8 mouse cellular contexts compared by ENCODE assay signal in genomic region chr15:102673548-102673947, GRCm38 (mm10). TPM values are rescaled to one million over a fixed set of nuclear protein-coding genes. Genes with fewer than 3 reads are reported as not detected.
DNase-seq lines count a peak whose midpoint lies in the region; ATAC-seq and TF ChIP-seq lines count a peak whose summit lies in the region.

No protein-coding gene starts in this region.

- peak overlapping the region; percentile 89 for H3K4me2 ChIP-seq in intestine, postnatal 0 days (replicated peaks; ENCODE audit: low read depth)
- peak overlapping the region; percentile 75 for H3K4me2 ChIP-seq in midbrain, embryonic 11.5 days

- H3K4me1 ChIP-seq in embryonic facial prominence, embryonic 10.5 days: peaks cover 45% of the 10 kb centered on the region
- no peaks in the 10 kb centered on the region for H3K4me1 ChIP-seq in intestine, postnatal 0 days (replicated peaks; ENCODE audit: control insufficient read depth, insufficient read depth, low read length)
- peaks cover 22% of the 10 kb centered on the region for H3K4me1 ChIP-seq in midbrain, embryonic 11.5 days (ENCODE audit: control insufficient read depth, insufficient read depth, low read length)

- no peak for TF ChIP-seq CTCF in intestine, postnatal 0 days (IDR thresholded peaks at IDR 0.05; ENCODE audit: low read depth)

- no peaks in the 10 kb centered on the region for H3K27me3 ChIP-seq in embryonic facial prominence, embryonic 10.5 days (replicated peaks; ENCODE audit: low read depth, poor library complexity, severe bottlenecking)
- H3K27me3 ChIP-seq in intestine, postnatal 0 days (replicated peaks; ENCODE audit: control insufficient read depth, insufficient read depth, low read length): no peaks in the 10 kb centered on the region
- H3K27me3 ChIP-seq in midbrain, embryonic 11.5 days (ENCODE audit: control insufficient read depth, insufficient read depth, low read length): no peaks in the 10 kb centered on the region

- ATAC-seq in intestine, postnatal 0 days: peak; percentile 27; the same call in 1 of the 2 replicates
- peak; percentile 59 for ATAC-seq in midbrain, embryonic 11.5 days (ENCODE audit: low FRiP score)

- DNase-seq in adrenal gland, postnatal 25 days: peak; percentile 31
- DNase-seq in embryonic facial prominence, embryonic 10.5 days (ENCODE audit: low spot score): peak; percentile 77
- peak; percentile 73 to 87 for DNase-seq in heart, adult 18-20 months
- DNase-seq in left cerebral cortex, postnatal 4 days: peak; percentile 19
- DNase-seq in midbrain, embryonic 11.5 days (ENCODE audit: low spot score, missing footprints): peak; percentile 93
- peak; percentile 90 for DNase-seq in telencephalon, adult 2 months (ENCODE audit: low read depth, low spot score)
- no peak for DNase-seq in c-Kit-positive CD71-positive TER-119-positive erythroid progenitor cells, embryonic 14.5 days (ENCODE audit: low spot score)

- intact Hi-C loops in left cerebral cortex, postnatal 4 days (cut with DNase I): loop anchor here (5.0 kb wide), 1 partner anchor 46 kb away; the partner anchor contains the start of genes Atf7 and Gm28047

- peak overlapping the region; percentile 99 for H3K27ac ChIP-seq in embryonic facial prominence, embryonic 10.5 days (replicated peaks)
- 0 out of 2 replicates have a peak overlapping the region, but pooled peaks have one; percentile 35 for H3K27ac ChIP-seq in intestine, postnatal 0 days (ENCODE audit: low read depth, low read length)
- H3K27ac ChIP-seq in midbrain, embryonic 11.5 days (ENCODE audit: low read depth, low read length): peak overlapping the region; percentile 96

- 6% methylated on average over 10 of the region's 10 CpGs for WGBS in embryonic facial prominence, embryonic 10.5 days
- WGBS in intestine, postnatal 0 days: 10% methylated on average over 10 of the region's 10 CpGs
- WGBS in midbrain, embryonic 11.5 days: 2% methylated on average over 10 of the region's 10 CpGs

- H3K4me3 ChIP-seq in embryonic facial prominence, embryonic 10.5 days: peak overlapping the region; percentile 73
- H3K4me3 ChIP-seq in intestine, postnatal 0 days (ENCODE audit: low read depth, low read length): peak overlapping the region; percentile 9; the same call in 1 of the 2 replicates
- peak overlapping the region; percentile 5; the same call in 1 of the 2 replicates for H3K4me3 ChIP-seq in midbrain, embryonic 11.5 days (ENCODE audit: low read depth, low read length)

- H3K9me3 ChIP-seq in embryonic facial prominence, embryonic 10.5 days: no peaks in the 10 kb centered on the region
- no peaks in the 10 kb centered on the region for H3K9me3 ChIP-seq in intestine, postnatal 0 days (ENCODE audit: control insufficient read depth)
- no peaks in the 10 kb centered on the region for H3K9me3 ChIP-seq in midbrain, embryonic 11.5 days (ENCODE audit: control insufficient read depth, low read length)

- H3K9ac ChIP-seq in intestine, postnatal 0 days (ENCODE audit: low read depth, low read length): no peak overlapping the region
- peak overlapping the region; percentile 89; the same call in 1 of the 2 replicates for H3K9ac ChIP-seq in midbrain, embryonic 11.5 days (ENCODE audit: low read length)

- H3K36me3 ChIP-seq in embryonic facial prominence, embryonic 10.5 days (replicated peaks): peaks cover 11% of the 10 kb centered on the region
- no peaks in the 10 kb centered on the region for H3K36me3 ChIP-seq in intestine, postnatal 0 days (ENCODE audit: control insufficient read depth, insufficient read depth)
- H3K36me3 ChIP-seq in midbrain, embryonic 11.5 days (ENCODE audit: control insufficient read depth, insufficient read depth, low read length): no peaks in the 10 kb centered on the region

RNA-seq across cellular contexts. Expression of gene Atp5g2, which starts 1.4 kb away (rescaled TPM):
- 13.8 and 32.0 TPM in 2 replicates for total RNA-seq in adrenal gland, postnatal 25 days (2021)
- polyA plus RNA-seq in embryonic facial prominence, embryonic 10.5 days (2016; fragmentation: Nextera tagmentation; extraction: Ambion mirVana): 52.8 and 56.9 TPM in 2 replicates
- total RNA-seq in heart, adult 18-20 months (2021): 10 to 100 TPM; 28.4 to 50.6 TPM
- 74.5 and 77.9 TPM in 2 replicates for polyA plus RNA-seq in intestine, postnatal 0 days (2015; fragmentation: Nextera tagmentation; extraction: Ambion mirVana)
- total RNA-seq in left cerebral cortex, postnatal 4 days (2021): 10 to 100 TPM; 13.4 to 14.1 TPM
- polyA plus RNA-seq in midbrain, embryonic 11.5 days (2014; fragmentation: Nextera tagmentation; extraction: Ambion mirVana): 67.4 and 71.3 TPM in 2 replicates

RNA-seq across cellular contexts. Expression of gene Atf7, which starts 48.3 kb away (rescaled TPM):
- 78.0 and 81.1 TPM in 2 replicates for total RNA-seq in adrenal gland, postnatal 25 days (2021)
- polyA plus RNA-seq in embryonic facial prominence, embryonic 10.5 days (2016; fragmentation: Nextera tagmentation; extraction: Ambion mirVana): 22.2 and 25.1 TPM in 2 replicates
- total RNA-seq in heart, adult 18-20 months (2021): 10 to 100 TPM; 41.2 to 44.9 TPM
- polyA plus RNA-seq in intestine, postnatal 0 days (2015; fragmentation: Nextera tagmentation; extraction: Ambion mirVana): 15.0 and 17.1 TPM in 2 replicates
- total RNA-seq in left cerebral cortex, postnatal 4 days (2021): 10 to 100 TPM; 41.7 to 46.1 TPM
- 9.8 and 13.1 TPM in 2 replicates for polyA plus RNA-seq in midbrain, embryonic 11.5 days (2014; fragmentation: Nextera tagmentation; extraction: Ambion mirVana)

RNA-seq across cellular contexts. Expression of gene Calcoco1, which starts 48.4 kb away (rescaled TPM):
- total RNA-seq in adrenal gland, postnatal 25 days (2021): 105 and 147 TPM in 2 replicates
- polyA plus RNA-seq in embryonic facial prominence, embryonic 10.5 days (2016; fragmentation: Nextera tagmentation; extraction: Ambion mirVana): 33.9 and 36.4 TPM in 2 replicates
- 100 to 1,000 TPM; 105 to 119 TPM for total RNA-seq in heart, adult 18-20 months (2021)
- 14.2 and 14.4 TPM in 2 replicates for polyA plus RNA-seq in intestine, postnatal 0 days (2015; fragmentation: Nextera tagmentation; extraction: Ambion mirVana)
- 10 to 100 TPM; 44.3 to 46.7 TPM for total RNA-seq in left cerebral cortex, postnatal 4 days (2021)
- 27.5 and 28.3 TPM in 2 replicates for polyA plus RNA-seq in midbrain, embryonic 11.5 days (2014; fragmentation: Nextera tagmentation; extraction: Ambion mirVana)

RNA-seq across cellular contexts. Expression of gene Gm28047, which starts 48.7 kb away (rescaled TPM):
- 2.2 TPM in 1 of 2 replicates, not detected in the other for total RNA-seq in adrenal gland, postnatal 25 days (2021)
- polyA plus RNA-seq in embryonic facial prominence, embryonic 10.5 days (2016; fragmentation: Nextera tagmentation; extraction: Ambion mirVana): not detected in 2 replicates
- 1 to 10 TPM in 1 of 2 experiments, not detected in 1; 2.5 TPM for total RNA-seq in heart, adult 18-20 months (2021)
- not detected in 2 replicates for polyA plus RNA-seq in intestine, postnatal 0 days (2015; fragmentation: Nextera tagmentation; extraction: Ambion mirVana)
- 1 to 10 TPM in 1 of 2 experiments, not detected in 1; 2.2 TPM for total RNA-seq in left cerebral cortex, postnatal 4 days (2021)
- polyA plus RNA-seq in midbrain, embryonic 11.5 days (2014; fragmentation: Nextera tagmentation; extraction: Ambion mirVana): 0.08 TPM in 1 of 2 replicates, not detected in the other

Comparison
In these comparisons a context has a peak if more than half of its experiments do, and no peak if none do; other contexts are left out.
1. H3K27ac ChIP-seq: peak in every context shown above with its lines; median percentile 99 in embryonic facial prominence, embryonic 10.5 days; 96 in midbrain, embryonic 11.5 days; 35 in intestine, postnatal 0 days.
2. H3K4me3 ChIP-seq: peak in every context shown above with its lines; median percentile 73 in embryonic facial prominence, embryonic 10.5 days; 9 in intestine, postnatal 0 days; 5 in midbrain, embryonic 11.5 days.